Mouse (Mus musculus) c-Kit-positive CD71-negative TER-119-negative erythroid progenitor cells, embryonic 14.5 days (primary cell): ENCODE results near the gene Slc24a3.

Source experiments
- DNase-seq: peaks from one replicate; pipeline ENCODE4 v3.0.0-alpha.2; 2013; ENCODE audit warnings: low read depth

The Slc24a3 gene

GRCm38 (mm10) chr2:145546071-145546470 is 378.5 kb downstream of the Slc24a3 start:
- DNase-seq = no peak

- DNase-seq = no peak
Observed at GRCm38 (mm10) chr2:145554722-145555252, 387.2 kb downstream of the Slc24a3 start.

GRCm38 (mm10) chr2:145555713-145556112 is 388.2 kb downstream of the Slc24a3 start:
- DNase-seq = no peak

- DNase-seq = peak; percentile 40
Observed at GRCm38 (mm10) chr2:145557361-145557931, 389.9 kb downstream of the Slc24a3 start.

GRCm38 (mm10) chr2:145562493-145562892 is 394.9 kb downstream of the Slc24a3 start:
- DNase-seq = no peak

GRCm38 (mm10) chr2:145564596-145564995 is 397.0 kb downstream of the Slc24a3 start:
- DNase-seq = no peak

- no peak for DNase-seq
Observed at GRCm38 (mm10) chr2:145566904-145567303, 399.4 kb downstream of the Slc24a3 start.

GRCm38 (mm10) chr2:145571943-145572342 is 404.4 kb downstream of the Slc24a3 start:
- DNase-seq = no peak

GRCm38 (mm10) chr2:145574148-145574547 is 406.6 kb downstream of the Slc24a3 start:
- no peak for DNase-seq

- no peak for DNase-seq
Observed at GRCm38 (mm10) chr2:145583103-145583502, 415.5 kb downstream of the Slc24a3 start.

GRCm38 (mm10) chr2:145585437-145585836 is 417.9 kb downstream of the Slc24a3 start:
- no peak for DNase-seq

- peak; percentile 37 for DNase-seq
Observed at GRCm38 (mm10) chr2:145588009-145588737, 420.6 kb downstream of the Slc24a3 start.

GRCm38 (mm10) chr2:145591881-145592280 is 424.3 kb downstream of the Slc24a3 start:
- no peak for DNase-seq

- no peak for DNase-seq
Observed at GRCm38 (mm10) chr2:145593649-145594347, 426.2 kb downstream of the Slc24a3 start.

- no peak for DNase-seq
Observed at GRCm38 (mm10) chr2:145597866-145598265, 430.3 kb downstream of the Slc24a3 start.

- no peak for DNase-seq
Observed at GRCm38 (mm10) chr2:145607844-145608243, 440.3 kb downstream of the Slc24a3 start.

GRCm38 (mm10) chr2:145610796-145611705 is 443.5 kb downstream of the Slc24a3 start:
- DNase-seq = peak; percentile 59

- no peak for DNase-seq
Observed at GRCm38 (mm10) chr2:145612937-145613336, 445.4 kb downstream of the Slc24a3 start.

- DNase-seq = no peak
Observed at GRCm38 (mm10) chr2:145613705-145614104, 446.2 kb downstream of the Slc24a3 start.

GRCm38 (mm10) chr2:145619688-145620087 is 452.1 kb downstream of the Slc24a3 start:
- no peak for DNase-seq

- DNase-seq = no peak
Observed at GRCm38 (mm10) chr2:145620709-145621108, 453.2 kb downstream of the Slc24a3 start.

GRCm38 (mm10) chr2:145621119-145621518 is 453.6 kb downstream of the Slc24a3 start:
- DNase-seq = no peak
